Mouse (Mus musculus): ENCODE measurements at regions not wholly inside any gene's neighbourhood (a gene's known extent, or its start where the extent isn't known, plus 50 kb on each side); places are given as distances from the start of the nearest gene placed in this dataset.

- Histone ChIP-seq H3K4me2 (ENCODE audit: insufficient read depth, low read depth, poor library complexity, severe bottlenecking) (no peak overlapping the region), H3K9ac (ENCODE audit: insufficient read depth, low read depth) (no peak overlapping the region), H3K36me3 (replicated peaks in 1 of 2; ENCODE audit: control insufficient read depth in 1 of 2, insufficient read depth in 1 of 2, low read length in 1 of 2) (no peaks in the 10 kb centered on the region), H3K4me1 (ENCODE audit: control insufficient read depth in 1 of 2, insufficient read depth in 2 of 2) (no peaks in the 10 kb centered on the region), H3K79me2 (replicated peaks; ENCODE audit: control insufficient read depth, extremely low read depth, insufficient read depth, poor library complexity, severe bottlenecking) (no peaks in the 10 kb centered on the region), H3K27ac (ENCODE audit: insufficient read depth, low read depth) (no peak overlapping the region), H3K9me3 (replicated peaks; ENCODE audit: low read length) (peaks cover 80% of the 10 kb centered on the region), H3K27me3 (replicated peaks) (no peaks in the 10 kb centered on the region), H3K4me3 (replicated peaks in 1 of 3; ENCODE audit: low read depth in 2 of 3, low read length in 2 of 3, poor library complexity in 1 of 3) (no peak overlapping the region)
- no peak for DNase-seq (ENCODE audit: extremely low read depth)
- in situ Hi-C loops (cut with MboI; ENCODE audit: low pct_ligation_motif_present, low pct_unique_long_range_greater_than_20kb, low sequenced_read_pairs) (no loop called here), dilution Hi-C loops (cut with MboI; ENCODE audit: extremely low pct_ligation_motif_present, extremely low pct_unique_long_range_greater_than_20kb, low sequenced_read_pairs) (no loop called here)
- TF ChIP-seq KAT2A (IDR thresholded peaks at IDR 0.05; ENCODE audit: insufficient replicate concordance, low read length) (no peak), USF1 (IDR thresholded peaks at IDR 0.05; ENCODE audit: low read depth, low read length) (no peak), POLR2AphosphoS2 (IDR thresholded peaks at IDR 0.05; ENCODE audit: low read depth, low read length) (no peak), JUN (IDR thresholded peaks at IDR 0.05; ENCODE audit: insufficient read depth, low read depth, low read length) (no peak), ETS1 (conservative IDR thresholded peaks at IDR 0.05; ENCODE audit: low read depth, low read length) (no peak), HCFC1 (IDR thresholded peaks at IDR 0.05; ENCODE audit: low read depth, low read length) (no peak), RCOR1 (conservative IDR thresholded peaks at IDR 0.05; ENCODE audit: low read depth, low read length) (no peak), MXI1 (IDR thresholded peaks at IDR 0.05; ENCODE audit: low read depth, low read length) (no peak), TCF12 (IDR thresholded peaks at IDR 0.05; ENCODE audit: low read depth, low read length) (no peak), CHD2 (IDR thresholded peaks at IDR 0.05; ENCODE audit: low read length) (no peak)
Observed at GRCm38 (mm10) chr4:84068947-84069663, 543.8 kb downstream of the Ccdc171 start.

DNA sequence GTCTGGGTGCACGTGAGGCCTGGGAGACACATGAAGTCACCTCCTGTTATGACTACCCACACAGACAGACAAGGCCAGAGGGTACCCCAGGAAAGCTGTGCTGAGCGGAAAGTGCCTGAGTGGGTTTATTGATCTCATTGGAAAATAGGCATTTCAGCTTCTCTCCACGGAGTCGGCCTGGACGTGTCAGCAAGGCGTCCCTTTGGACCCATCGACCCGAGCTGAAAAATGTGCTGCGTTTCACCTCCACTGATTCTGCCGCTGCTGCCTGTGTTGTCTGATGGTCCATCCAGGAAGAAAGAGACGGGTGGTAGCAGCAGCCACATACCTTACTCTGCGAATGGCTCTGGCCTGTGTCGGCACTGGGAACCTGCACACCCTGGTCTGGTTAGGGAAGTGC lies 544.3 kb downstream of the Ccdc171 start:
- dilution Hi-C loops (cut with MboI; ENCODE audit: extremely low pct_ligation_motif_present, extremely low pct_unique_long_range_greater_than_20kb, low sequenced_read_pairs) (no loop called here), in situ Hi-C loops (cut with MboI; ENCODE audit: low pct_ligation_motif_present, low pct_unique_long_range_greater_than_20kb, low sequenced_read_pairs) (no loop called here)
- Histone ChIP-seq H3K9me3 (replicated peaks; ENCODE audit: low read length) (peaks cover 74% of the 10 kb centered on the region), H3K79me2 (replicated peaks; ENCODE audit: control insufficient read depth, extremely low read depth, insufficient read depth, poor library complexity, severe bottlenecking) (no peaks in the 10 kb centered on the region), H3K4me1 (ENCODE audit: control insufficient read depth in 1 of 2, insufficient read depth in 2 of 2) (no peaks in the 10 kb centered on the region), H3K36me3 (replicated peaks in 1 of 2; ENCODE audit: control insufficient read depth in 1 of 2, insufficient read depth in 1 of 2, low read length in 1 of 2) (no peaks in the 10 kb centered on the region), H3K4me2 (ENCODE audit: insufficient read depth, low read depth, poor library complexity, severe bottlenecking) (no peak overlapping the region), H3K9ac (ENCODE audit: insufficient read depth, low read depth) (no peak overlapping the region), H3K27me3 (replicated peaks) (no peaks in the 10 kb centered on the region), H3K27ac (ENCODE audit: insufficient read depth, low read depth) (no peak overlapping the region), H3K4me3 (replicated peaks in 1 of 3; ENCODE audit: low read depth in 2 of 3, low read length in 2 of 3, poor library complexity in 1 of 3) (no peak overlapping the region)
- no peak for DNase-seq (ENCODE audit: extremely low read depth)
- no peak for TF ChIP-seq ZKSCAN1 (IDR thresholded peaks at IDR 0.05; ENCODE audit: borderline replicate concordance, low read depth, low read length)

DNA sequence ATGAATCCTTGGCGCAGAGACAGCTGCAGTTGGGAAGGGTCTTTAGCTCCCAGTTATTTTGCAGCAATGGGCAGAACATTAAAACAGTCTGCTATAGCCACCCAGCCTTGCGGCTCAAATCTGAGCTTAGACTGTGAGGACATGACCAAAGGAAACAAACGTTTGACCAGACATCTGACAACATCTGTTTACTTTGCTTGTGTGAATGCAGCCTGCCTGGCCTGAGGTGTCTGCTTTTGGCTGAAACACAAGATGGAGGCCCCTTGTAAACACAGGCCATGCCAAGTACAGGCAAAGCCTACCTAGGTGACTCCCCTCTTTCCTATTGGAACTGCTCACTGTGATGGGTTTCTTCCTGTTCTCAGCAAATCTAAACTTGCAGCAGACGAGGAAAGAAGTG lies 544.7 kb downstream of the Ccdc171 start:
- H3K4me3 ChIP-seq (replicated peaks in 1 of 3; ENCODE audit: low read depth in 2 of 3, low read length in 2 of 3, poor library complexity in 1 of 3): no peak overlapping the region
- dilution Hi-C loops (cut with MboI; ENCODE audit: extremely low pct_ligation_motif_present, extremely low pct_unique_long_range_greater_than_20kb, low sequenced_read_pairs): no loop called here
- no peaks in the 10 kb centered on the region for H3K79me2 ChIP-seq (replicated peaks; ENCODE audit: control insufficient read depth, extremely low read depth, insufficient read depth, poor library complexity, severe bottlenecking)
- no peaks in the 10 kb centered on the region for H3K36me3 ChIP-seq (replicated peaks in 1 of 2; ENCODE audit: control insufficient read depth in 1 of 2, insufficient read depth in 1 of 2, low read length in 1 of 2)
- TF ChIP-seq CHD1 (IDR thresholded peaks at IDR 0.05; ENCODE audit: low read depth, low read length) (no peak), ZC3H11A (IDR thresholded peaks at IDR 0.05; ENCODE audit: low read depth, low read length) (no peak), CTCF (conservative IDR thresholded peaks at IDR 0.05 in 1 of 2, IDR thresholded peaks at IDR 0.05 in 1 of 2; ENCODE audit: low read depth in 2 of 2, low read length in 2 of 2) (no peak)
- H3K9me3 ChIP-seq (replicated peaks; ENCODE audit: low read length): peaks cover 77% of the 10 kb centered on the region
- H3K27ac ChIP-seq (ENCODE audit: insufficient read depth, low read depth): no peak overlapping the region
- no peak overlapping the region for H3K9ac ChIP-seq (ENCODE audit: insufficient read depth, low read depth)
- H3K27me3 ChIP-seq (replicated peaks): no peaks in the 10 kb centered on the region
- H3K4me2 ChIP-seq (ENCODE audit: insufficient read depth, low read depth, poor library complexity, severe bottlenecking): no peak overlapping the region
- H3K4me1 ChIP-seq (ENCODE audit: control insufficient read depth in 1 of 2, insufficient read depth in 2 of 2): no peaks in the 10 kb centered on the region
- in situ Hi-C loops (cut with MboI; ENCODE audit: low pct_ligation_motif_present, low pct_unique_long_range_greater_than_20kb, low sequenced_read_pairs): no loop called here
- no peak for DNase-seq (ENCODE audit: extremely low read depth)
